Mouse (Mus musculus) intestine, embryonic 14.5 days (tissue): ENCODE data around the gene Raver2. TPM values are rescaled to one million over a fixed set of nuclear protein-coding genes. Genes with fewer than 3 reads are reported as not detected.

ENCODE experiments used
- ATAC-seq: fragments of 200-750 bp; cut with Nextera tagmentation; replicated peaks from 2 replicates; pipeline ENCODE4 v1.8.0; 2017; ENCODE audit warnings: low read depth, moderate number of reproducible peaks, moderate TSS enrichment, moderate library complexity; ENCODE audit not compliant: low FRiP score, low TSS enrichment
- DNase-seq: peaks from one replicate; pipeline ENCODE4 v3.0.0-alpha.2; 2018; ENCODE audit warnings: low spot score
- H3K27ac ChIP-seq: fragments of 300-500 bp; sonication (generic); 2 replicates; pipeline ENCODE4 v1.5.1; 2014; ENCODE audit warnings: low read depth, mild to moderate bottlenecking, control low read depth
- H3K27me3 ChIP-seq: fragments of 300-500 bp; sonication (generic); replicated peaks from 2 replicates; pipeline ENCODE4 v1.6.1; 2014; ENCODE audit warnings: low read length, control low read depth; ENCODE audit not compliant: control insufficient read depth, insufficient read depth
- H3K36me3 ChIP-seq: fragments of 300-500 bp; sonication (generic); 2 replicates; pipeline ENCODE4 v1.6.1; 2014; ENCODE audit warnings: low read length, control low read depth; ENCODE audit not compliant: control insufficient read depth, insufficient read depth
- H3K4me1 ChIP-seq: fragments of 300-500 bp; sonication (generic); replicated peaks from 2 replicates; pipeline ENCODE4 v1.6.1; 2014; ENCODE audit warnings: low read length, control low read depth, mixed read lengths; ENCODE audit not compliant: control insufficient read depth, insufficient read depth
- H3K4me2 ChIP-seq: fragments of 300-500 bp; sonication (generic); 2 replicates; pipeline ENCODE4 v1.6.1; 2014; ENCODE audit warnings: low read length
- H3K4me3 ChIP-seq: fragments of 300-500 bp; sonication (generic); 2 replicates; pipeline ENCODE4 v1.5.1; 2014; ENCODE audit warnings: low read depth, low read length, control low read depth, mixed read lengths
- H3K9ac ChIP-seq: fragments of 300-500 bp; sonication (generic); 2 replicates; pipeline ENCODE4 v1.6.1; 2014; ENCODE audit warnings: mild to moderate bottlenecking, low read length
- H3K9me3 ChIP-seq: fragments of 300-500 bp; sonication (generic); 2 replicates; pipeline ENCODE4 v1.6.1; 2016; ENCODE audit warnings: low read length, control low read depth; ENCODE audit not compliant: control insufficient read depth
- WGBS: fragments of 180-500 bp; shearing (Covaris S2); extraction: QIAGEN DNeasy Blood & Tissue Kit; methylation state at CpG from one replicate; pipeline ENCODE4 v1.1.7; 2014; 5-methylcytosine and 5-hydroxymethylcytosine counted together
- polyA plus RNA-seq: library from polyadenylated mRNA; unstranded; fragments of >200 nt; fragmentation: Nextera tagmentation; extraction: Ambion mirVana; gene quantifications from 2 replicates; pipeline ENCODE4 v1.2.1, GENCODE M21; 2014

Gene Raver2
- polyA plus RNA-seq, 1 experiment from 2014 or later = 13.5 TPM

GRCm38 (mm10) chr4:101155541-101155940, 86.8 kb downstream of the Raver2 start:
- Histone ChIP-seq H3K4me1 (no peaks in the 10 kb centered on the region), H3K27ac (no peak overlapping the region), H3K4me3 (no peak overlapping the region), H3K27me3 (no peaks in the 10 kb centered on the region), H3K36me3 (peaks cover 87% of the 10 kb centered on the region), H3K9ac (no peak overlapping the region), H3K9me3 (no peaks in the 10 kb centered on the region), H3K4me2 (no peak overlapping the region)
- ATAC-seq = no peak
- WGBS = 83% methylated on average over 4 of the region's 4 CpGs
- DNase-seq = no peak

- Histone ChIP-seq H3K9me3 (no peaks in the 10 kb centered on the region), H3K4me3 (no peak overlapping the region), H3K27me3 (no peaks in the 10 kb centered on the region), H3K4me2 (no peak overlapping the region), H3K9ac (no peak overlapping the region), H3K27ac (no peak overlapping the region), H3K4me1 (no peaks in the 10 kb centered on the region), H3K36me3 (peaks cover 79% of the 10 kb centered on the region)
- WGBS = 93% methylated on average over 5 of the region's 5 CpGs
- DNase-seq (no peak), ATAC-seq (no peak)
Measured at GRCm38 (mm10) chr4:101157476-101157875, 88.7 kb downstream of the Raver2 start.

- Histone ChIP-seq H3K36me3 (peaks cover 78% of the 10 kb centered on the region), H3K27ac (no peak overlapping the region), H3K4me1 (no peaks in the 10 kb centered on the region), H3K9ac (no peak overlapping the region), H3K9me3 (no peaks in the 10 kb centered on the region), H3K4me2 (no peak overlapping the region), H3K27me3 (no peaks in the 10 kb centered on the region), H3K4me3 (no peak overlapping the region)
- ATAC-seq (no peak), DNase-seq (no peak)
- WGBS = 87% methylated on average over 6 of the region's 6 CpGs
Measured at GRCm38 (mm10) chr4:101158282-101158681, 89.5 kb downstream of the Raver2 start.

- Histone ChIP-seq H3K27me3 (no peaks in the 10 kb centered on the region), H3K9me3 (no peaks in the 10 kb centered on the region), H3K9ac (no peak overlapping the region), H3K36me3 (peaks cover 79% of the 10 kb centered on the region), H3K4me1 (no peaks in the 10 kb centered on the region), H3K4me2 (no peak overlapping the region), H3K4me3 (no peak overlapping the region), H3K27ac (no peak overlapping the region)
- no peak for ATAC-seq
- whole genome bisulfite sequencing = 68% methylated on average over 12 of the region's 12 CpGs
- DNase-seq = no peak
Measured at GRCm38 (mm10) chr4:101159191-101159764, 90.5 kb downstream of the Raver2 start.

- Histone ChIP-seq H3K4me1 (no peaks in the 10 kb centered on the region), H3K4me2 (no peak overlapping the region), H3K36me3 (peaks cover 71% of the 10 kb centered on the region), H3K9me3 (no peaks in the 10 kb centered on the region), H3K27ac (no peak overlapping the region), H3K9ac (no peak overlapping the region), H3K27me3 (no peaks in the 10 kb centered on the region), H3K4me3 (no peak overlapping the region)
- WGBS = 63% methylated on average over 1 of the region's 1 CpGs
- ATAC-seq = no peak
- no peak for DNase-seq
Measured at GRCm38 (mm10) chr4:101160821-101161220, 92.0 kb downstream of the Raver2 start.

- Histone ChIP-seq H3K4me1 (no peaks in the 10 kb centered on the region), H3K36me3 (peaks cover 53% of the 10 kb centered on the region), H3K27ac (no peak overlapping the region), H3K27me3 (no peaks in the 10 kb centered on the region), H3K9ac (no peak overlapping the region), H3K4me3 (no peak overlapping the region), H3K4me2 (no peak overlapping the region), H3K9me3 (no peaks in the 10 kb centered on the region)
- ATAC-seq (no peak), DNase-seq (no peak)
- WGBS = 78% methylated on average over 2 of the region's 2 CpGs
Measured at GRCm38 (mm10) chr4:101164189-101164588, 95.4 kb downstream of the Raver2 start.

GRCm38 (mm10) chr4:101164673-101165072, 95.9 kb downstream of the Raver2 start:
- H3K4me2 ChIP-seq = no peak overlapping the region
- H3K4me3 ChIP-seq = no peak overlapping the region
- 91% methylated on average over 2 of the region's 2 CpGs for WGBS
- no peak for ATAC-seq
- H3K27ac ChIP-seq = no peak overlapping the region
- no peaks in the 10 kb centered on the region for H3K9me3 ChIP-seq
- no peaks in the 10 kb centered on the region for H3K4me1 ChIP-seq
- no peak overlapping the region for H3K9ac ChIP-seq
- H3K36me3 ChIP-seq = peaks cover 54% of the 10 kb centered on the region
- DNase-seq = no peak
- H3K27me3 ChIP-seq = no peaks in the 10 kb centered on the region

GRCm38 (mm10) chr4:101165776-101166175, 97.0 kb downstream of the Raver2 start:
- Histone ChIP-seq H3K27ac (no peak overlapping the region), H3K9me3 (no peaks in the 10 kb centered on the region), H3K36me3 (peaks cover 61% of the 10 kb centered on the region), H3K27me3 (no peaks in the 10 kb centered on the region), H3K4me2 (no peak overlapping the region), H3K4me1 (no peaks in the 10 kb centered on the region), H3K4me3 (no peak overlapping the region), H3K9ac (no peak overlapping the region)
- 85% methylated on average over 4 of the region's 4 CpGs for WGBS
- DNase-seq (no peak), ATAC-seq (no peak)

- DNase-seq (no peak), ATAC-seq (no peak)
- Histone ChIP-seq H3K4me2 (no peak overlapping the region), H3K9me3 (no peaks in the 10 kb centered on the region), H3K36me3 (peaks cover 57% of the 10 kb centered on the region), H3K4me1 (no peaks in the 10 kb centered on the region), H3K27me3 (no peaks in the 10 kb centered on the region), H3K9ac (no peak overlapping the region), H3K4me3 (no peak overlapping the region), H3K27ac (no peak overlapping the region)
- WGBS = 72% methylated on average over 1 of the region's 1 CpGs
Measured at GRCm38 (mm10) chr4:101167777-101168176, 99.0 kb downstream of the Raver2 start.
